Mouse (Mus musculus): Measurements from ENCODE around the gene Traf5. TPM values are rescaled to one million over a fixed set of nuclear protein-coding genes. Genes with fewer than 3 reads are reported as not detected.

The Traf5 gene
- 169 TPM for polyA plus RNA-seq (2017; shearing (Covaris generic))

GRCm38 (mm10) chr1:192091806-192092772 lies at the start of gene Traf5:
Gene Traf5 (minus strand): TSS chr1:192092559.

GRCm38 (mm10) chr1:192137926-192138910 lies 45.9 kb upstream of the Traf5 start, which contains the start of gene Rcor3:
Gene Rcor3 (minus strand): TSS chr1:192138062.

GRCm38 (mm10) chr1:191977187-191977586 lies 115.2 kb downstream of the Traf5 start, which contains the start of gene Rd3:
Gene Rd3 (plus strand): TSS chr1:191977370.

Other genes with a start within 250 kb of the Traf5 start
- gene Slc30a1, start 185.8 kb downstream of the Traf5 start, polyA plus RNA-seq (2017; shearing (Covaris generic)), result 0.39 TPM
- 1.2 TPM for gene Rd3, start 115.2 kb downstream of the Traf5 start, polyA plus RNA-seq (2017; shearing (Covaris generic))
- 22.4 TPM for gene Rcor3, start 45.5 kb upstream of the Traf5 start, polyA plus RNA-seq (2017; shearing (Covaris generic))
- gene Kcnh1, start 98.2 kb upstream of the Traf5 start, polyA plus RNA-seq (2017; shearing (Covaris generic)), result not detected